Comparison of ENCODE assay signal across 28 mouse cellular contexts in genomic region chr2:80396864-80397263, GRCm38 (mm10). TPM values are rescaled to one million over a fixed set of nuclear protein-coding genes. Genes with fewer than 3 reads are reported as not detected.
DNase-seq lines count a peak whose midpoint lies in the region; ATAC-seq lines count a peak whose summit lies in the region.
"Had no signal": no experiment of that assay in that cellular context is flagged by ENCODE, and none has a peak within 500 bp of the region (broad histone marks: within the 10 kb centered on the region; RNA-seq: fewer than 3 reads in every experiment).

No protein-coding gene starts in this region.

- H3K27ac ChIP-seq in embryonic facial prominence, embryonic 10.5 days (replicated peaks) = peak overlapping the region; percentile 77
- H3K27ac ChIP-seq in embryonic facial prominence, embryonic 13.5 days = 0 out of 2 replicates have a peak overlapping the region, but pooled peaks have one; percentile 1
- H3K27ac ChIP-seq in limb, embryonic 11.5 days (replicated peaks; ENCODE audit: low read depth, low read length) = peak overlapping the region; percentile 55
- H3K27ac ChIP-seq: embryonic facial prominence, embryonic 15.5 days; heart, adult 2 months; heart, embryonic 10.5 days; heart, embryonic 13.5 days; hindbrain, embryonic 12.5 days; hindbrain, embryonic 15.5 days; intestine, embryonic 15.5 days had no signal

- ATAC-seq in embryonic facial prominence, embryonic 13.5 days (ENCODE audit: insufficient number of reproducible peaks, insufficient read depth, low FRiP score, low TSS enrichment, low read depth) = no peak
- ATAC-seq in limb, embryonic 11.5 days (ENCODE audit: insufficient number of reproducible peaks, low FRiP score, low TSS enrichment, low read depth) = peak; percentile 72
- ATAC-seq: activated CD4-positive, CD25-positive, alpha-beta regulatory T cell, adult 4 months; forebrain, embryonic 14.5 days; forebrain, postnatal 0 days; intestine, embryonic 15.5 days had no signal

- no peak overlapping the region for H3K4me3 ChIP-seq in embryonic facial prominence, embryonic 10.5 days
- no peak overlapping the region for H3K4me3 ChIP-seq in embryonic facial prominence, embryonic 13.5 days
- no peak overlapping the region for H3K4me3 ChIP-seq in limb, embryonic 11.5 days (ENCODE audit: low read depth, low read length)
- H3K4me3 ChIP-seq: embryonic facial prominence, embryonic 15.5 days; heart, adult 2 months; heart, embryonic 10.5 days; heart, embryonic 13.5 days; hindbrain, embryonic 12.5 days; hindbrain, embryonic 15.5 days; intestine, embryonic 15.5 days had no signal

- H3K9ac ChIP-seq in embryonic facial prominence, embryonic 13.5 days = no peak overlapping the region
- H3K9ac ChIP-seq in limb, embryonic 11.5 days (ENCODE audit: low read length) = no peak overlapping the region
- H3K9ac ChIP-seq: embryonic facial prominence, embryonic 15.5 days; forebrain, postnatal 0 days; heart, embryonic 13.5 days; hindbrain, embryonic 12.5 days; hindbrain, embryonic 15.5 days; intestine, embryonic 15.5 days had no signal

- peaks cover 38% of the 10 kb centered on the region for H3K4me1 ChIP-seq in embryonic facial prominence, embryonic 10.5 days
- peaks cover 12% of the 10 kb centered on the region for H3K4me1 ChIP-seq in embryonic facial prominence, embryonic 13.5 days
- peaks cover 23% of the 10 kb centered on the region for H3K4me1 ChIP-seq in limb, embryonic 11.5 days (ENCODE audit: control insufficient read depth, insufficient read depth, low read length)
- H3K4me1 ChIP-seq: intestine, embryonic 15.5 days had no signal

- no peaks in the 10 kb centered on the region for H3K9me3 ChIP-seq in embryonic facial prominence, embryonic 10.5 days
- H3K9me3 ChIP-seq in embryonic facial prominence, embryonic 13.5 days = no peaks in the 10 kb centered on the region
- H3K9me3 ChIP-seq in limb, embryonic 11.5 days (ENCODE audit: control insufficient read depth, low read length) = no peaks in the 10 kb centered on the region
- H3K9me3 ChIP-seq: embryonic facial prominence, embryonic 15.5 days; heart, embryonic 10.5 days; heart, embryonic 13.5 days; hindbrain, embryonic 12.5 days; hindbrain, embryonic 15.5 days; intestine, embryonic 15.5 days had no signal

- WGBS in embryonic facial prominence, embryonic 10.5 days = 39% methylated on average over 3 of the region's 3 CpGs
- WGBS in embryonic facial prominence, embryonic 13.5 days = 15% methylated on average over 3 of the region's 3 CpGs
- WGBS in limb, embryonic 11.5 days = 5% methylated on average over 3 of the region's 3 CpGs

- H3K36me3 ChIP-seq in embryonic facial prominence, embryonic 10.5 days (replicated peaks) = no peaks in the 10 kb centered on the region
- no peaks in the 10 kb centered on the region for H3K36me3 ChIP-seq in embryonic facial prominence, embryonic 13.5 days
- no peaks in the 10 kb centered on the region for H3K36me3 ChIP-seq in limb, embryonic 11.5 days (ENCODE audit: control insufficient read depth, insufficient read depth, low read length)
- H3K36me3 ChIP-seq: embryonic facial prominence, embryonic 15.5 days; heart, embryonic 10.5 days; heart, embryonic 13.5 days; hindbrain, embryonic 12.5 days; hindbrain, embryonic 15.5 days; intestine, embryonic 15.5 days had no signal

- DNase-seq in embryo, embryonic 10.5 days (ENCODE audit: low spot score) = peak; percentile 53
- DNase-seq in embryo, embryonic 9.5 days (ENCODE audit: extremely low spot score) = no peak
- DNase-seq in embryonic facial prominence, embryonic 10.5 days (ENCODE audit: low spot score) = no peak
- peak; percentile 43 for DNase-seq in limb, embryonic 11.5 days (ENCODE audit: low spot score)
- no peak for DNase-seq in thymus, postnatal 4 days
- DNase-seq in layer of hippocampus, adult 9-10 months (ENCODE audit: low spot score) = no peak
- DNase-seq in lung, postnatal 10 days = no peak
- DNase-seq: adrenal gland, adult 8-10 months; adrenal gland, postnatal 25 days; cerebellum, adult 11-12 months; cerebellum, adult 8-10 months; cerebellum, postnatal 10 days; cerebellum, postnatal 36 days; forebrain, postnatal 0 days; gastrocnemius, postnatal 10 days; gastrocnemius, postnatal 36 days; heart, adult 2 months; heart, postnatal 14 days; heart, postnatal 4 days had no signal

- no peak overlapping the region for H3K4me2 ChIP-seq in embryonic facial prominence, embryonic 13.5 days
- no peak overlapping the region for H3K4me2 ChIP-seq in limb, embryonic 11.5 days (ENCODE audit: low read depth, severe bottlenecking)
- H3K4me2 ChIP-seq: embryonic facial prominence, embryonic 15.5 days; heart, embryonic 13.5 days; hindbrain, embryonic 12.5 days; hindbrain, embryonic 15.5 days; intestine, embryonic 15.5 days had no signal

- H3K27me3 ChIP-seq in embryonic facial prominence, embryonic 10.5 days (replicated peaks; ENCODE audit: low read depth, poor library complexity, severe bottlenecking) = peaks cover 25% of the 10 kb centered on the region
- H3K27me3 ChIP-seq in embryonic facial prominence, embryonic 13.5 days = no peaks in the 10 kb centered on the region
- H3K27me3 ChIP-seq in limb, embryonic 11.5 days (ENCODE audit: control insufficient read depth, insufficient read depth, low read length) = no peaks in the 10 kb centered on the region
- H3K27me3 ChIP-seq: embryonic facial prominence, embryonic 15.5 days; heart, embryonic 13.5 days; intestine, embryonic 15.5 days had no signal

RNA-seq across cellular contexts. Expression of gene Frzb, which starts 50.6 kb away (rescaled TPM):
- polyA plus RNA-seq in embryonic facial prominence, embryonic 10.5 days (2016; fragmentation: Nextera tagmentation; extraction: Ambion mirVana) = 72.0 and 74.6 TPM in 2 replicates
- 34.6 and 49.5 TPM in 2 replicates for polyA plus RNA-seq in embryonic facial prominence, embryonic 13.5 days (2015; fragmentation: Nextera tagmentation; extraction: Ambion mirVana)
- 118 and 120 TPM in 2 replicates for polyA plus RNA-seq in limb, embryonic 11.5 days (2014; fragmentation: Nextera tagmentation; extraction: Ambion mirVana)
- polyA plus RNA-seq: activated CD4-positive, CD25-positive, alpha-beta regulatory T cell, adult 4 months had no signal

Comparison
In these comparisons a context has a peak if more than half of its experiments do, and no peak if none do; other contexts are left out.
1. DNase-seq: peak in embryo, embryonic 10.5 days (single experiment) and limb, embryonic 11.5 days (single experiment); none in embryo, embryonic 9.5 days (single experiment), embryonic facial prominence, embryonic 10.5 days (single experiment), thymus, postnatal 4 days (single experiment), layer of hippocampus, adult 9-10 months (single experiment) and lung, postnatal 10 days (single experiment).
2. H3K27ac ChIP-seq: peak in every context shown above with its lines; median percentile 77 in embryonic facial prominence, embryonic 10.5 days; 55 in limb, embryonic 11.5 days; 1 in embryonic facial prominence, embryonic 13.5 days.